Mouse (Mus musculus): Measurements from ENCODE around the gene Xrcc3. TPM values are rescaled to one million over a fixed set of nuclear protein-coding genes. Genes with fewer than 3 reads are reported as not detected.

Gene Xrcc3
- polyA plus RNA-seq, 1 experiment from 2014 or later, result 20.9 TPM

DNA sequence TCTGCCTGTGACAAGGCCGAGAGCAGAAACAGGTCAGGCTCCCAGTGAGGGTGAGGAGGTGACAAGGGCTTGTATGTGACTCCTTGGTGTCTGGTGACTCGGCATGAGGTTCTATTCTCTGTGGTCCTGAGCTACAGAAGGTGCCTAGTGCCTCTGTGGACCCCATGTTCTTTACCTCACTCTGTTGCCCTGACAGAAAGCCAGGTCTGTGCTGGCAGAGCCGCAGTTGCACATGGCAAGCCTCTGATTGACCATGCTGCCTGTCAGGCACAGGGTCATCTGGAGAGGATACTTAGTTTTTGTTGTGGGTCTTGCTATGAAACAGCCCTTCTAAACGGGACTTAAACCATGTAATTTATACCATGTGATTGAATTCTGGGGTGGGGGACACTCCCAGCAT lies 8.3 kb upstream of the Xrcc3 start:
- Histone ChIP-seq H3K27ac (ENCODE audit: low read depth, low read length) (no peak overlapping the region), H3K4me2 (no peak overlapping the region), H3K36me3 (ENCODE audit: control insufficient read depth, insufficient read depth, low read length) (peaks cover 37% of the 10 kb centered on the region), H3K9ac (ENCODE audit: low read depth, low read length) (no peak overlapping the region), H3K4me1 (replicated peaks; ENCODE audit: control insufficient read depth, insufficient read depth, low read length) (peaks cover 38% of the 10 kb centered on the region), H3K9me3 (ENCODE audit: control insufficient read depth, low read length) (no peaks in the 10 kb centered on the region), H3K27me3 (replicated peaks; ENCODE audit: control insufficient read depth, insufficient read depth, low read length) (no peaks in the 10 kb centered on the region), H3K4me3 (ENCODE audit: low read depth, low read length) (no peak overlapping the region)
- 75% methylated on average over 4 of the region's 4 CpGs for WGBS
- DNase-seq (ENCODE audit: low spot score), result no peak
- ATAC-seq (replicated peaks; ENCODE audit: low FRiP score), result no peak

DNA sequence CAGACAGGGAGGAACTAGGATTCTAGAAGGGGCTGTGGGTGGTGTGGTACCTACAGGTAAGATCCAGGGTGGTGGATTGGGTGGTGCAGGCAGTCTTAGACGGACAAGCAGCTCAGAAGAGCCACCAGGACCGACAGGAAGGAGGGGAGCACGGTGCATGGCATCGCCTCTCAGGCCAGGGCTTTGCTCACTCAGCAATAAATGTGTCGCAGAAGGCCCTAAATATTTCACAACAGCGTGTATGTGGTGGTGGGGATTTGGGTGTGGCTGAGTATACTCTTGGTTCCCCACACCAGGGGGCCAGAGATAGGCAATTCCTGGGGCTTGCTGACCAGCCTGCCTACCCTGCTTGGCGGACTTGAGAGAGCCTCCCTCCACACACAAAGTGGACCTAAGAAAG lies 7.0 kb upstream of the Xrcc3 start:
- H3K27ac ChIP-seq (ENCODE audit: low read depth, low read length), result no peak overlapping the region
- peaks cover 50% of the 10 kb centered on the region for H3K4me1 ChIP-seq (replicated peaks; ENCODE audit: control insufficient read depth, insufficient read depth, low read length)
- H3K9ac ChIP-seq (ENCODE audit: low read depth, low read length), result no peak overlapping the region; the same call in 1 of the 2 replicates
- no peaks in the 10 kb centered on the region for H3K9me3 ChIP-seq (ENCODE audit: control insufficient read depth, low read length)
- 69% methylated on average over 7 of the region's 7 CpGs for WGBS
- H3K4me2 ChIP-seq, result no peak overlapping the region
- no peak for DNase-seq (ENCODE audit: low spot score)
- no peak for ATAC-seq (replicated peaks; ENCODE audit: low FRiP score)
- H3K27me3 ChIP-seq (replicated peaks; ENCODE audit: control insufficient read depth, insufficient read depth, low read length), result no peaks in the 10 kb centered on the region
- H3K4me3 ChIP-seq (ENCODE audit: low read depth, low read length), result no peak overlapping the region
- H3K36me3 ChIP-seq (ENCODE audit: control insufficient read depth, insufficient read depth, low read length), result peaks cover 26% of the 10 kb centered on the region

DNA sequence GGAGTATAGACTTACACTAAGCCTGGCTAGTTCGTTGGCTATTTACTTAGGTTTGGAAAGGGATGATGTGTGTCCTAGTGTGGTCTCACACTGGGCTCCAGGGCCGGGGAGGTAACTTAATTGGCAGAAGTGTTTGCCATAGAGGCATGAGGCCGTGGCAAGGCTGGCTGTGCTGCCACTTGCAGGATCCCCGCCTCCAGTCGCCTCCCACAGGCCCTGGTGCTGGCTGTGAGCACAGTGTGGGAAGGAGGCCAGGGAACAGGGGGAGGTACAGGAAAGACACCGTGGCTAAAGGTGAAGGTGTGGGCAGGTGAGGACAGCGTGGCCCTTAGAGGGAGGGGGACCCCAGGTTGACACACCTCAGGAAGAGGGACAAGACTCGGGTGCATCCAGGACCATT lies 6.3 kb upstream of the Xrcc3 start:
- Histone ChIP-seq H3K4me1 (replicated peaks; ENCODE audit: control insufficient read depth, insufficient read depth, low read length) (peaks cover 57% of the 10 kb centered on the region), H3K27ac (ENCODE audit: low read depth, low read length) (no peak overlapping the region), H3K9ac (ENCODE audit: low read depth, low read length) (no peak overlapping the region), H3K4me2 (no peak overlapping the region), H3K36me3 (ENCODE audit: control insufficient read depth, insufficient read depth, low read length) (peaks cover 20% of the 10 kb centered on the region), H3K27me3 (replicated peaks; ENCODE audit: control insufficient read depth, insufficient read depth, low read length) (no peaks in the 10 kb centered on the region), H3K4me3 (ENCODE audit: low read depth, low read length) (no peak overlapping the region), H3K9me3 (ENCODE audit: control insufficient read depth, low read length) (no peaks in the 10 kb centered on the region)
- 82% methylated on average over 8 of the region's 8 CpGs for WGBS
- no peak for DNase-seq (ENCODE audit: low spot score)
- no peak for ATAC-seq (replicated peaks; ENCODE audit: low FRiP score)

DNA sequence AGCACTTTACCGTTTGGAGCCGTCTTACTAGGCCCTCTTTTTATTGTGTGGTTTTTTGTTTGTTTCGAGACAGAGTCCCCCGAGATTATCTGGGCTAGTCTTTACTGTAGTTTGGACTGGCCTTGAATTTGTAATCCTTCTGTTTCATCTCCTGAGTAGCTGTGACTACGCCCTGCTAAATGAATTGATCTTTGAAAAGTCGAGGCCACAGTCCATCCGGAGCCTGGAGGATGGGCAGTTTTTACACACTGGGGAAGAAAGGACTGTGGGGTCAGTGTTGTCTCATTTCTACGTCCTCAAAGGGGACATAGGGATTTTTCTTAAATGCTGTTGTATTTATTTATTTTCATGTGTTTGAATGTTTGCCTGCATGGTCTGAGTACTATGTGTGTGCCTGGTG lies 4.3 kb upstream of the Xrcc3 start:
- Histone ChIP-seq H3K9me3 (ENCODE audit: control insufficient read depth, low read length) (no peaks in the 10 kb centered on the region), H3K4me1 (replicated peaks; ENCODE audit: control insufficient read depth, insufficient read depth, low read length) (peaks cover 59% of the 10 kb centered on the region), H3K36me3 (ENCODE audit: control insufficient read depth, insufficient read depth, low read length) (peaks cover 6% of the 10 kb centered on the region; the same call in 1 of the 2 replicates), H3K9ac (ENCODE audit: low read depth, low read length) (peak overlapping the region; percentile 25; the same call in 1 of the 2 replicates), H3K4me3 (ENCODE audit: low read depth, low read length) (no peak overlapping the region), H3K27me3 (replicated peaks; ENCODE audit: control insufficient read depth, insufficient read depth, low read length) (no peaks in the 10 kb centered on the region), H3K4me2 (peak overlapping the region; percentile 32; the same call in 1 of the 2 replicates), H3K27ac (ENCODE audit: low read depth, low read length) (peak overlapping the region; percentile 91; the same call in 1 of the 2 replicates)
- WGBS, result 80% methylated on average over 8 of the region's 8 CpGs
- no peak for DNase-seq (ENCODE audit: low spot score)
- no peak for ATAC-seq (replicated peaks; ENCODE audit: low FRiP score)

DNA sequence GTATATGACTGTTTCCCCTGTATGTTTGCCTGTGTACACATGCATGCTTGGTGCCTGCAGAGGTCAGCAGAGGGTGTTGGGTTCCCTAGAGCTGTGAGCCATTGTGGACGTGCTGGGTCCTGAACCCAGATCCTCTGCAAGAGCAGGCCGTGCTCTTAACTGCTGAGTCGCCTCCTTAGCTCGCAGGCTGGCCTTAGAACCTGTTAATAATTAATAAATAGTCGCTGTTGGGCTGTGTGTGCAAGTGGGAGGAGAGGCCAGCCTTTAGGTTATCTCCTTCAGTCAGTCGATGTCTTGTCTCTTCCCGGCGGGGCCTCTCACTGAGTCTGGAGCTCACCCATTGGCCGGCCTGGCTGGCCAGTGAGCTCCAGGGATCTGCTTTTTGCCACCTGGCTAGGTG lies 3.3 kb upstream of the Xrcc3 start:
- DNase-seq (ENCODE audit: low spot score), result peak; percentile 54
- peaks cover 65% of the 10 kb centered on the region for H3K4me1 ChIP-seq (replicated peaks; ENCODE audit: control insufficient read depth, insufficient read depth, low read length)

DNA sequence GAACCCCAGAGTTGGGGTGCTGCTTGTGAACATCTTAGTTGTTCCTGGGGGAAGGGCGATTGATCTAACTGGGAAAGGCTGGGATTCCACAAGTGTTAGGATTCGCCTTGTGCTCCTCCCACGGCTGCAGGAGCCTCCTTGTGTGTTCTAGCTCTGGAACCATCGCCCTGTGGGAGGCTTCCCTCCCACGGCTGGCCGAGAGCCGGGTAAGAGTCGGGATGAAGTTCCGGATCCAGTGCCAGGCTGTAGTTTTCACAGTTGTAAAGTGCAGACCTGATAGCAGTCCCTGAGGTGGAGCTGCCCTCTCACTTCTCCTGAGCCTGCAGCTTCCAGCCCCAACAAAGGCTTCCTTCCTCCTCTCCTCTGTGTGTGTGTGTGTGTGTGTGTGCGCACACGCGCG lies 2.9 kb upstream of the Xrcc3 start:
- Histone ChIP-seq H3K9me3 (ENCODE audit: control insufficient read depth, low read length) (no peaks in the 10 kb centered on the region), H3K27ac (ENCODE audit: low read depth, low read length) (peak overlapping the region; percentile 91), H3K4me1 (replicated peaks; ENCODE audit: control insufficient read depth, insufficient read depth, low read length) (peaks cover 66% of the 10 kb centered on the region), H3K36me3 (ENCODE audit: control insufficient read depth, insufficient read depth, low read length) (peaks cover 6% of the 10 kb centered on the region; the same call in 1 of the 2 replicates), H3K9ac (ENCODE audit: low read depth, low read length) (peak overlapping the region; percentile 85), H3K4me2 (peak overlapping the region; percentile 71), H3K27me3 (replicated peaks; ENCODE audit: control insufficient read depth, insufficient read depth, low read length) (no peaks in the 10 kb centered on the region), H3K4me3 (ENCODE audit: low read depth, low read length) (peak overlapping the region; percentile 79)
- DNase-seq (ENCODE audit: low spot score), result no peak
- 60% methylated on average over 13 of the region's 13 CpGs for whole genome bisulfite sequencing
- no peak for ATAC-seq (replicated peaks; ENCODE audit: low FRiP score)

More for the DNA sequence above, 3.3 kb upstream of the Xrcc3 start:
- peak overlapping the region; percentile 79 for H3K4me3 ChIP-seq (ENCODE audit: low read depth, low read length)
- H3K36me3 ChIP-seq (ENCODE audit: control insufficient read depth, insufficient read depth, low read length), result peaks cover 6% of the 10 kb centered on the region; the same call in 1 of the 2 replicates
- no peaks in the 10 kb centered on the region for H3K9me3 ChIP-seq (ENCODE audit: control insufficient read depth, low read length)
- H3K4me2 ChIP-seq, result peak overlapping the region; percentile 71
- ATAC-seq (replicated peaks; ENCODE audit: low FRiP score), result peak; percentile 63
- H3K27ac ChIP-seq (ENCODE audit: low read depth, low read length), result peak overlapping the region; percentile 91
- H3K27me3 ChIP-seq (replicated peaks; ENCODE audit: control insufficient read depth, insufficient read depth, low read length), result no peaks in the 10 kb centered on the region
- H3K9ac ChIP-seq (ENCODE audit: low read depth, low read length), result peak overlapping the region; percentile 85
- 17% methylated on average over 9 of the region's 9 CpGs for WGBS

DNA sequence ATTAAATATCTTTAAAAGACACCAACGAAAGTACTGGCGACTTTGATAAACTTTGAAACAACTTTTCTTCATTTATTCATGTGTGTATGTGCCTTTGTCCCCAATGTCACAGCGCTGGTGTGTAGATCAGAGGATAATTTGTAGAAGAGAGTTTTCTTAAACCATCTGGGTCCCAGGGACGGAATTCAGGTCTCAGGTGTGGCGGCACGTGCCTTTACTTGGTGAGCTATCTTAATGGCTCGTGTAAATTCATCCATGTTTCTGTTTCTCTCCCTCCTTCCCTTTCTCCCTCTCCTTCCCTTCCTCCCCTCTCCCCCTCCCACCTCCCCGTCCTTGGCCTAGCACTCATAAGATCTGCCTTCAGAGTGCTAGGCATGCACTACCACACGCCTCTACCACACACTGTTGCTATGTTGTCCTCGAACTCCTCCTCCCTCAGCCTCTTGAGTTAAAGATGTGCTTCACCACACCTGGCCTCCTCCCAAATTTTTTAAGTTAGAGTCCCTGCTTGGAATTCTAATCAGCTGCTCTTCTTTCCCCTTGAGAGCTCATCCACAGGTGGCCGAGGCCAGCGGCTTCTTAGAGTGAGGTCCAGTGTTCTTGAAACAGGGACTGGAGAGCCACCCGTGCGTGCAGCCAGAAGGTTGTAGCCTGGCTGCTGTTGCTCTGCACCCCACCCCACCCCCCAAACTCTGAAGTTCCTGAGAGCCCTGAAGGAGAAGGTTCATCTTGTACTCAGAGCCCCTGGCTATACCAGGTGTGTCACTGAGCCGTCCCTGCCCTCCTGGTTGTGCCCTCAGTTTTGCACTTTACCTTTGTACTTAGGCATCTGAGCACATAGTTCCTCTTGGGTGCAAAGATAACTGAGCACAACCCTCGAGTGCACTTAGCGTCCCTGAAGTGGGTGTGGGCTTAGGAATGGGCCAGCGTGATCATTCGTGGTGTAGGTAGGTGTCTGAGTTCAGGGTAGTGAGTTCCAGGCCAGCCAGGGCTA lies 1.4 kb upstream of the Xrcc3 start:
- 29% methylated on average over 19 of the region's 19 CpGs for WGBS
- no peak for DNase-seq (ENCODE audit: low spot score)
- H3K4me2 ChIP-seq, result peak overlapping the region; percentile 71
- peak overlapping the region; percentile 91 for H3K27ac ChIP-seq (ENCODE audit: low read depth, low read length)
- peaks cover 3% of the 10 kb centered on the region; the same call in 1 of the 2 replicates for H3K36me3 ChIP-seq (ENCODE audit: control insufficient read depth, insufficient read depth, low read length)
- H3K9me3 ChIP-seq (ENCODE audit: control insufficient read depth, low read length), result no peaks in the 10 kb centered on the region
- peaks cover 62% of the 10 kb centered on the region for H3K4me1 ChIP-seq (replicated peaks; ENCODE audit: control insufficient read depth, insufficient read depth, low read length)
- H3K4me3 ChIP-seq (ENCODE audit: low read depth, low read length), result peak overlapping the region; percentile 79
- H3K9ac ChIP-seq (ENCODE audit: low read depth, low read length), result peak overlapping the region; percentile 85
- H3K27me3 ChIP-seq (replicated peaks; ENCODE audit: control insufficient read depth, insufficient read depth, low read length), result no peaks in the 10 kb centered on the region
- no peak for ATAC-seq (replicated peaks; ENCODE audit: low FRiP score)

DNA sequence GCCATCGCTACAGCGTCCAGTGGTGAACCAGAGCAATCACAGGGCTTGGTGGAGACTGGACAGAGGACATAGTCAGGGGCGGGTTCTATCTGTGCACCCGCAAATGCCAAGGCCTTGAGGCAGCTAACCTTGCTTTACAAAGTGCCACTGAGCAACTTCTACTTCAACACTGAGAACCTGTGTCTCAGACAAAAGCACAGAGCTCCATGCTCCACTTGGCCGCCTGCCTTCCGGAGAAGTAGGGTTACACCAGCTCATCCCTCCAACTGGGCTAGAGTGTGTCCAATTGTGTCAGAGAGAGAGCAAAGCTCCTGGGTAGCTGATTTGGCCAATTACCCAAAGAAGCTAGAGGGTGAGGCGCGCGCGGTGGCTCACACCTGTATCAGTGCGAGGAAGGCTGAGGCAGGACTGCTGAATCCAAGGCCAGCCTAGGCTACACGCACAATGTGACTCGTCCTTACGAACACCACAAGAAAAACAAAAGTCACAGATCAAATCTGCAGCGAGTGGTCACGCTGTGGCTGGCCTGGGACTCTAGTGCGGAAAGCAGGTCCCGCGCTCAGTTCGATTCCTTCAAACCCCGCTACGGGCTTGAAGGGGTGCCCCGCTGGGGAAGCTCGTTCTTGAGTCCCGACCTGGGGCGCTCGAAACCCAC lies 435 bp downstream of the Xrcc3 start:
- no peak for ATAC-seq (replicated peaks; ENCODE audit: low FRiP score)
- no peak for DNase-seq (ENCODE audit: low spot score)
- 4% methylated on average over 27 of the region's 27 CpGs for WGBS
- H3K9me3 ChIP-seq (ENCODE audit: control insufficient read depth, low read length), result no peaks in the 10 kb centered on the region
- H3K4me3 ChIP-seq (ENCODE audit: low read depth, low read length), result peak overlapping the region; percentile 72
- no peaks in the 10 kb centered on the region for H3K27me3 ChIP-seq (replicated peaks; ENCODE audit: control insufficient read depth, insufficient read depth, low read length)
- peak overlapping the region; percentile 74 for H3K9ac ChIP-seq (ENCODE audit: low read depth, low read length)
- H3K4me1 ChIP-seq (replicated peaks; ENCODE audit: control insufficient read depth, insufficient read depth, low read length), result peaks cover 54% of the 10 kb centered on the region
- peaks cover 7% of the 10 kb centered on the region; the same call in 1 of the 2 replicates for H3K36me3 ChIP-seq (ENCODE audit: control insufficient read depth, insufficient read depth, low read length)
- H3K27ac ChIP-seq (ENCODE audit: low read depth, low read length), result peak overlapping the region; percentile 55
- peak overlapping the region; percentile 83 for H3K4me2 ChIP-seq

Data from liver, embryonic 11.5 days (tissue).